Mouse (Mus musculus) intestine, embryonic 14.5 days (tissue): ENCODE results near the gene Slc23a2. TPM values are rescaled to one million over a fixed set of nuclear protein-coding genes. Genes with fewer than 3 reads are reported as not detected.

Experiments used
- ATAC-seq: fragments of 200-750 bp; cut with Nextera tagmentation; replicated peaks from 2 replicates; pipeline ENCODE4 v1.8.0; 2017; ENCODE audit warnings: low read depth, moderate number of reproducible peaks, moderate TSS enrichment, moderate library complexity; ENCODE audit not compliant: low FRiP score, low TSS enrichment
- DNase-seq: peaks from one replicate; pipeline ENCODE4 v3.0.0-alpha.2; 2018; ENCODE audit warnings: low spot score
- H3K27ac ChIP-seq: fragments of 300-500 bp; sonication (generic); 2 replicates; pipeline ENCODE4 v1.5.1; 2014; ENCODE audit warnings: low read depth, mild to moderate bottlenecking, control low read depth
- H3K27me3 ChIP-seq: fragments of 300-500 bp; sonication (generic); replicated peaks from 2 replicates; pipeline ENCODE4 v1.6.1; 2014; ENCODE audit warnings: low read length, control low read depth; ENCODE audit not compliant: control insufficient read depth, insufficient read depth
- H3K36me3 ChIP-seq: fragments of 300-500 bp; sonication (generic); 2 replicates; pipeline ENCODE4 v1.6.1; 2014; ENCODE audit warnings: low read length, control low read depth; ENCODE audit not compliant: control insufficient read depth, insufficient read depth
- H3K4me1 ChIP-seq: fragments of 300-500 bp; sonication (generic); replicated peaks from 2 replicates; pipeline ENCODE4 v1.6.1; 2014; ENCODE audit warnings: low read length, control low read depth, mixed read lengths; ENCODE audit not compliant: control insufficient read depth, insufficient read depth
- H3K4me2 ChIP-seq: fragments of 300-500 bp; sonication (generic); 2 replicates; pipeline ENCODE4 v1.6.1; 2014; ENCODE audit warnings: low read length
- H3K4me3 ChIP-seq: fragments of 300-500 bp; sonication (generic); 2 replicates; pipeline ENCODE4 v1.5.1; 2014; ENCODE audit warnings: low read depth, low read length, control low read depth, mixed read lengths
- H3K9ac ChIP-seq: fragments of 300-500 bp; sonication (generic); 2 replicates; pipeline ENCODE4 v1.6.1; 2014; ENCODE audit warnings: mild to moderate bottlenecking, low read length
- H3K9me3 ChIP-seq: fragments of 300-500 bp; sonication (generic); 2 replicates; pipeline ENCODE4 v1.6.1; 2016; ENCODE audit warnings: low read length, control low read depth; ENCODE audit not compliant: control insufficient read depth
- WGBS: fragments of 180-500 bp; shearing (Covaris S2); extraction: QIAGEN DNeasy Blood & Tissue Kit; methylation state at CpG from one replicate; pipeline ENCODE4 v1.1.7; 2014; 5-methylcytosine and 5-hydroxymethylcytosine counted together
- polyA plus RNA-seq: library from polyadenylated mRNA; unstranded; fragments of >200 nt; fragmentation: Nextera tagmentation; extraction: Ambion mirVana; gene quantifications from 2 replicates; pipeline ENCODE4 v1.2.1, GENCODE M21; 2014

The Slc23a2 gene
- polyA plus RNA-seq, 1 experiment from 2014 or later: 17.4 TPM

GRCm38 (mm10) chr2:132143943-132144927, 673 bp downstream of the Slc23a2 start:
- peak overlapping the region; percentile 75 for H3K4me3 ChIP-seq
- H3K27ac ChIP-seq: no peak overlapping the region
- peaks cover 16% of the 10 kb centered on the region; the same call in 1 of the 2 replicates for H3K4me1 ChIP-seq
- H3K27me3 ChIP-seq: 0 out of 2 replicates have a peak, but pooled peaks cover 7% of the 10 kb centered on the region
- ATAC-seq (peak; percentile 38; the same call in 1 of the 2 replicates), DNase-seq (peak; percentile 73)
- H3K9me3 ChIP-seq: no peaks in the 10 kb centered on the region
- peak overlapping the region; percentile 71 for H3K9ac ChIP-seq
- peak overlapping the region; percentile 93 for H3K4me2 ChIP-seq
- WGBS: 3% methylated on average over 60 of the region's 66 CpGs
- H3K36me3 ChIP-seq: peaks cover 5% of the 10 kb centered on the region; the same call in 1 of the 2 replicates

- ATAC-seq (no peak), DNase-seq (no peak)
- Histone ChIP-seq H3K4me3 (no peak overlapping the region), H3K4me2 (no peak overlapping the region), H3K4me1 (peaks cover 16% of the 10 kb centered on the region; the same call in 1 of the 2 replicates), H3K27ac (no peak overlapping the region), H3K9ac (no peak overlapping the region), H3K9me3 (no peaks in the 10 kb centered on the region), H3K36me3 (peaks cover 5% of the 10 kb centered on the region; the same call in 1 of the 2 replicates), H3K27me3 (0 out of 2 replicates have a peak, but pooled peaks cover 7% of the 10 kb centered on the region)
- 91% methylated on average over 8 of the region's 8 CpGs for WGBS
Measured at GRCm38 (mm10) chr2:132142606-132143005, 2.3 kb downstream of the Slc23a2 start.

GRCm38 (mm10) chr2:132140536-132140935, 4.4 kb downstream of the Slc23a2 start:
- Histone ChIP-seq H3K4me2 (no peak overlapping the region), H3K4me3 (no peak overlapping the region), H3K4me1 (peaks cover 10% of the 10 kb centered on the region; the same call in 1 of the 2 replicates), H3K9me3 (no peaks in the 10 kb centered on the region), H3K27me3 (0 out of 2 replicates have a peak, but pooled peaks cover 2% of the 10 kb centered on the region), H3K36me3 (peaks cover 5% of the 10 kb centered on the region; the same call in 1 of the 2 replicates), H3K9ac (no peak overlapping the region), H3K27ac (no peak overlapping the region)
- DNase-seq: no peak
- ATAC-seq: no peak
- WGBS: 69% methylated on average over 10 of the region's 10 CpGs

GRCm38 (mm10) chr2:132139099-132139498, 5.8 kb downstream of the Slc23a2 start:
- H3K9ac ChIP-seq: no peak overlapping the region
- peaks cover 13% of the 10 kb centered on the region; the same call in 1 of the 2 replicates for H3K4me1 ChIP-seq
- H3K27ac ChIP-seq: no peak overlapping the region
- H3K9me3 ChIP-seq: no peaks in the 10 kb centered on the region
- H3K27me3 ChIP-seq: no peaks in the 10 kb centered on the region
- H3K36me3 ChIP-seq: peaks cover 5% of the 10 kb centered on the region; the same call in 1 of the 2 replicates
- DNase-seq: no peak
- no peak overlapping the region for H3K4me2 ChIP-seq
- H3K4me3 ChIP-seq: no peak overlapping the region
- no peak for ATAC-seq
- 93% methylated on average over 2 of the region's 2 CpGs for WGBS

DNA sequence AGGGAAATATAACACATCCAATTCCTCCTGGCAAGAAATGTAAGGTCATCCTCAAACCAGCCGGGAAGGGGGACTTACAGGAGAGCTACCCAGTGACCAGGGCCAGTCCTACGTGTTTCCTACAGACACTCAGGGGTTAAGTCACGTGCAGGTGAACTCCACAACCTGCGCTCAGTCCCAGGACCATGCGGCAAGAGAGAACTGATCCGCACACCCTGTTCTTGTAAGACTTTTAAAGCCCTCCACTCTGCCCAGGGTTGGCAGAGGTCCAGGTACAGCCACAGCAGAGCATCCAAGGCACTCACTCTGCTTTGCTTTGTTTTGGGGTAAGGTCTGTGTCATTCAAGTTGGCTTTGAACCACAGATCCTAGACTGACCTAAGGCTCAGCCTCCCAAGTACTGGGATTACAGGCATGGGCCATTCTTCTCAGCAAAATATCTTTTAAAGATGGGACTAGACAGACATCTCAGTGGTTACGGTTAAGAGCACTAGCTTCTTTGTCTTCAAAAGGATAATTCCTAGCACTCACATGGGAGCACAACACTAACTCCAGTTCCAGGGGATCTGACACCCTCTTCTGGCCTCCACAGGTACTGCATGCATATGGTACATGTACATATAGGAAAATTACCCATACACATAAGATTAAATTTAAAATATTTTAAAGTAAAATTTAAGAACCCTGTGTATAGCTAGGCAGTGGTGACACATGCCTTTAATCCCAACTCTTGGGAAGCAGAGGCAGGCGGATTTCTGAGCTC, 8.9 kb downstream of the Slc23a2 start:
- Histone ChIP-seq H3K4me1 (peaks cover 14% of the 10 kb centered on the region; the same call in 1 of the 2 replicates), H3K27ac (no peak overlapping the region), H3K4me3 (no peak overlapping the region), H3K27me3 (no peaks in the 10 kb centered on the region), H3K4me2 (no peak overlapping the region), H3K9me3 (no peaks in the 10 kb centered on the region), H3K36me3 (no peaks in the 10 kb centered on the region), H3K9ac (no peak overlapping the region)
- WGBS: 86% methylated on average over 8 of the region's 8 CpGs
- ATAC-seq (no peak), DNase-seq (no peak)

- DNase-seq: no peak
- no peaks in the 10 kb centered on the region for H3K36me3 ChIP-seq
- WGBS: 74% methylated on average over 4 of the region's 4 CpGs
- no peak overlapping the region for H3K9ac ChIP-seq
- no peak overlapping the region for H3K4me2 ChIP-seq
- no peak for ATAC-seq
- no peaks in the 10 kb centered on the region for H3K27me3 ChIP-seq
- no peak overlapping the region for H3K27ac ChIP-seq
- no peak overlapping the region for H3K4me3 ChIP-seq
- H3K4me1 ChIP-seq: peaks cover 14% of the 10 kb centered on the region; the same call in 1 of the 2 replicates
- H3K9me3 ChIP-seq: no peaks in the 10 kb centered on the region
Measured at GRCm38 (mm10) chr2:132134758-132135157, 10.2 kb downstream of the Slc23a2 start.

GRCm38 (mm10) chr2:132133436-132133835, 11.5 kb downstream of the Slc23a2 start:
- Histone ChIP-seq H3K9me3 (no peaks in the 10 kb centered on the region), H3K4me2 (no peak overlapping the region), H3K27ac (no peak overlapping the region), H3K4me3 (no peak overlapping the region), H3K4me1 (peaks cover 14% of the 10 kb centered on the region; the same call in 1 of the 2 replicates), H3K36me3 (no peaks in the 10 kb centered on the region), H3K9ac (no peak overlapping the region), H3K27me3 (no peaks in the 10 kb centered on the region)
- no peak for ATAC-seq
- no peak for DNase-seq
- WGBS: 36% methylated on average over 2 of the region's 2 CpGs

DNA sequence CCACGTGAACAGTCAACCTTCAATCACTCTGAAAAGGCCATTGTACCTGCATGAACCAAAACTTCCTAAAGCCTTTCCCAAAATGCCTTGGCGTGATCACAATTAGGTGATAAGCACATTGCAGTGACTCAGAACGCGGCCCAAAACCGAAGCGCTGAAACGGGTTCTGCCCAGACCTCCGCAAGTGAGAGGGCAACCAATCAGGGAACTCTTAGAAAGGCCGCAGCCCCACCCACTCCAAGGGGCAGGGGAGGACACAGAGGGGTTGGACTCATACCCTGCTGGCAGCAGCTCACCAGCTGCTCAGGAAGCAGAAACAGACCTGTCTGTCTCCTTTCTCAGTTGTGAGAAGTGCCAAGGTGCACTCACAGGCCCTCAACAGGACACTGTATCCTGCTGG, 13.6 kb downstream of the Slc23a2 start:
- Histone ChIP-seq H3K4me3 (no peak overlapping the region), H3K27me3 (no peaks in the 10 kb centered on the region), H3K27ac (no peak overlapping the region), H3K4me1 (peaks cover 14% of the 10 kb centered on the region; the same call in 1 of the 2 replicates), H3K36me3 (no peaks in the 10 kb centered on the region), H3K9me3 (no peaks in the 10 kb centered on the region), H3K4me2 (peak overlapping the region; percentile 20; the same call in 1 of the 2 replicates), H3K9ac (no peak overlapping the region)
- DNase-seq (no peak), ATAC-seq (0 out of 2 replicates have a peak, but pooled peaks have one; percentile 70)
- 5% methylated on average over 9 of the region's 9 CpGs for WGBS
